Mouse (Mus musculus): ENCODE data around the gene Rplp0. TPM values are rescaled to one million over a fixed set of nuclear protein-coding genes. Genes with fewer than 3 reads are reported as not detected.
A peak's percentile ranks its signal among the peaks of the same experiment; 100 is the strongest.

Rplp0 gene
- polyA plus RNA-seq, 1 experiment, result 2,538 TPM

GRCm38 (mm10) chr5:115611566-115611965, 52.3 kb downstream of the Rplp0 start:
- Histone ChIP-seq H3K36me3 (replicated peaks; ENCODE audit: low read length) (peaks cover 97% of the 10 kb centered on the region), H3K4me1 (peaks cover 48% of the 10 kb centered on the region), H3K4me3 (replicated peaks) (peak overlapping the region; percentile 82), H3K9me3 (no peaks in the 10 kb centered on the region), H3K27me3 (replicated peaks) (no peaks in the 10 kb centered on the region)
- TF ChIP-seq GATA1 (IDR thresholded peaks at IDR 0.05; ENCODE audit: borderline replicate concordance, low read length) (no peak), FLI1 (IDR thresholded peaks at IDR 0.05; ENCODE audit: low read length) (no peak)

Other genes starting within 250 kb of the Rplp0 start
- 79.3 and 86.6 TPM in 2 replicates for gene Srsf9, start 232.3 kb upstream of the Rplp0 start, polyA plus RNA-seq (2012; ENCODE audit: insufficient read depth, low replicate concordance)
- 1.9 and 8.0 TPM in 2 replicates for gene Gatc, start 218.3 kb upstream of the Rplp0 start, polyA plus RNA-seq (2012; ENCODE audit: insufficient read depth, low replicate concordance)
- gene Triap1, start 218.2 kb upstream of the Rplp0 start, polyA plus RNA-seq (2012; ENCODE audit: insufficient read depth, low replicate concordance), result 7.6 TPM in 1 of 2 replicates, not detected in the other
- 3,165 and 8,052 TPM in 2 replicates for gene Cox6a1, start 210.5 kb upstream of the Rplp0 start, polyA plus RNA-seq (2012; ENCODE audit: insufficient read depth, low replicate concordance)
- 0.02 and 2.2 TPM in 2 replicates for gene Msi1, start 129.9 kb upstream of the Rplp0 start, polyA plus RNA-seq (2012; ENCODE audit: insufficient read depth, low replicate concordance)
- gene Pla2g1b, start 93.2 kb upstream of the Rplp0 start, polyA plus RNA-seq (2012; ENCODE audit: insufficient read depth, low replicate concordance), result not detected in 2 replicates
- 3.1 TPM in 1 of 2 replicates, not detected in the other for gene Sirt4, start 74.7 kb upstream of the Rplp0 start, polyA plus RNA-seq (2012; ENCODE audit: insufficient read depth, low replicate concordance)
- 63.1 and 67.7 TPM in 2 replicates for gene Pxn, start 52.8 kb upstream of the Rplp0 start, polyA plus RNA-seq (2012; ENCODE audit: insufficient read depth, low replicate concordance)
- 25.1 and 30.4 TPM in 2 replicates for gene Gcn1l1, start 5.8 kb downstream of the Rplp0 start, polyA plus RNA-seq (2012; ENCODE audit: insufficient read depth, low replicate concordance)
- 29.5 and 94.9 TPM in 2 replicates for gene Rab35, start 72.4 kb downstream of the Rplp0 start, polyA plus RNA-seq (2012; ENCODE audit: insufficient read depth, low replicate concordance)
- 6.5 and 6.7 TPM in 2 replicates for gene Bicdl1, start 172.2 kb downstream of the Rplp0 start, polyA plus RNA-seq (2012; ENCODE audit: insufficient read depth, low replicate concordance)